Mouse (Mus musculus) cerebellum, adult 2 months (tissue): Measurements from ENCODE around the gene Trpc7. TPM values are rescaled to one million over a fixed set of nuclear protein-coding genes. Genes with fewer than 3 reads are reported as not detected.
A peak's percentile ranks its signal among the peaks of the same experiment; 100 is the strongest.

ENCODE experiments used
- DNase-seq, 2 experiments: peaks; one replicate each; pipeline ENCODE4 v3.0.0; 2021
- H3K27ac ChIP-seq: fragments of 200-500 bp; 2 replicates; pipeline ENCODE4 v1.5.1; 2012; ENCODE audit warnings: low read length, control low read depth, inconsistent platforms; ENCODE audit not compliant: insufficient read depth
- H3K27me3 ChIP-seq: fragments of 200-500 bp; 2 replicates; pipeline ENCODE4 v1.6.1; 2012; ENCODE audit warnings: inconsistent platforms, mild to moderate bottlenecking, low read length, moderate library complexity; ENCODE audit not compliant: control insufficient read depth, insufficient read depth
- H3K4me1 ChIP-seq: fragments of 200-500 bp; 2 replicates; pipeline ENCODE4 v1.6.1; 2011; ENCODE audit warnings: low read length; ENCODE audit not compliant: control insufficient read depth, insufficient read depth
- H3K4me3 ChIP-seq: fragments of 200-500 bp; replicated peaks from 2 replicates; pipeline ENCODE3; 2011; ENCODE audit warnings: mild to moderate bottlenecking, low read depth, low read length, control low read depth; ENCODE audit not compliant: insufficient read depth
- CTCF ChIP-seq: fragments of 200-500 bp; IDR thresholded peaks from 2 replicates; pipeline ENCODE4 v1.5.1; 2011; ENCODE audit warnings: low read depth, mild to moderate bottlenecking, control low read depth, low read length, moderate library complexity, borderline replicate concordance; ENCODE audit not compliant: insufficient read depth
- POLR2A ChIP-seq: fragments of 200-500 bp; IDR thresholded peaks from 2 replicates; pipeline ENCODE4 v1.6.1; 2011; ENCODE audit warnings: low read length, control low read depth, borderline replicate concordance; ENCODE audit not compliant: insufficient read depth
- WGBS: fragments of 180-500 bp; shearing (Covaris S2); methylation state at CpG from one replicate; pipeline ENCODE4 v1.1.7; 2018; 5-methylcytosine and 5-hydroxymethylcytosine counted together
- polyA plus RNA-seq: library from polyadenylated mRNA; depleted of rRNA; stranded (reverse); fragments of >200 nt; gene quantifications from 2 replicates; pipeline ENCODE4 v1.2.3, GENCODE M21; 2012

Gene Trpc7
- polyA plus RNA-seq, 1 experiment, result 3.3 TPM

DNA sequence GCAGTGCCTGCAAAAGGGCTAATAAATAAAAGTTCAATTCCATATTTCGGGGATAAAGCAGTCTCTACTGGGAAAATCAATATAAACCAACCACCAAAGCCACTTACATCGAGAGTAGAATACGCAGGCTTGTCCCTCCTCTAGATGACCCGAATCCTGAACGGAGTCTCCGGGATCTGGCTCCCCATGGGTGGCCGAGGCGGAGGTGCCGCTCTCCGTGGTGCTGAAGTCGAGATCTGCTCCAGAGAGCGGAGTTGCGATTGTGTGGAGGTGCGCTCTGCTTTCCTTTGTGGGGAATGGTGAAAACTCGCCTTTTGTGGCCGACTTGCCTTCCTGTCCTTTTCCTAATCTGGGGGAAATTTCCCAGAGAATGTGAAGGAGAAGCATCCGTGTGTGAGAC lies 407 bp downstream of the Trpc7 start:
- Histone ChIP-seq H3K27me3 (no peaks in the 10 kb centered on the region), H3K4me3 (peak overlapping the region; percentile 11), H3K27ac (no peak overlapping the region), H3K4me1 (no peaks in the 10 kb centered on the region)
- peak in 1 of 2 experiments; percentile 15 for DNase-seq
- no peak for TF ChIP-seq POLR2A
- WGBS, result 5% methylated on average over 17 of the region's 17 CpGs

DNA sequence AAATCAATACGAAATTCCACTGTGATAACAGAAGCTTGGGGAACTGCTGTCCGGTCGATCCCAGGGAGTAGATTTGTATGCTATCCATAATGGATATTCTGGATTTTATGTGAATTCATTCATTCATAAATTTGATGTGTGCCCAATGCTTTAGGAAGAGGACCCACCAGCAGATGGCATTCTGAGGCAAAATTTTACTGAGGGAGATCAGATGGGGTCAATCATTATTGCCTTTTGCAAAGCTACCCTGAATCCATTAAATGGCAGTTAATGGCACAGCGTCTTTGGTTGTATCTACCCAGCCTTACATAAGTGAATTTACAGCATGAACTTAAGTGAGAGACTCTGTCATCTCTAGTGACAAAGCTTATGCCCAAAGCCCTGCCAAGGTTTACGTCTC lies 1.2 kb downstream of the Trpc7 start:
- 70% methylated on average over 5 of the region's 5 CpGs for WGBS
- Histone ChIP-seq H3K4me3 (no peak overlapping the region), H3K4me1 (no peaks in the 10 kb centered on the region), H3K27ac (no peak overlapping the region), H3K27me3 (no peaks in the 10 kb centered on the region)
- TF ChIP-seq POLR2A (no peak), CTCF (no peak)
- peak in 1 of 2 experiments; percentile 10 for DNase-seq

DNA sequence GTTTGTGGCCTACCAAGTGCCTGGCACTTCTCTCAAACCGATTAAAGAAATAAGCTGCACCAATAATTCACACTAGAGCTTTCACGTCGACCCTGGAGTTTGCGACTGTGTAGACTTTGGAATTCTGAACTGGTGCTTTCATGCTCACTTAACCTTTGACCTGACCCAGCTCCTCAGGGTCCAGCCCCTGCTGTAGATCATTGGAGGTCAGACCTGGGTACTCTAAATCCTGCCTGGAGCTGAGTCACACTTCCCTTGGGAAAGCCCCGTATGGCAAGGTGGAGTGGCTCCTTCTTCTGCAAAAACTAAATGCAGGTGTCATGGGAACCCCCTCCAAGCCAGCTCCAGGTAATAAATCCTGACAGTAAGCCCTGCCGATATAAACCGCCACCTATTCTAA lies 5.9 kb downstream of the Trpc7 start:
- no peak for DNase-seq
- Histone ChIP-seq H3K4me1 (no peaks in the 10 kb centered on the region), H3K4me3 (no peak overlapping the region), H3K27ac (no peak overlapping the region), H3K27me3 (no peaks in the 10 kb centered on the region)
- 57% methylated on average over 7 of the region's 7 CpGs for WGBS
- no peak for TF ChIP-seq CTCF
- TF ChIP-seq POLR2A, result no peak

DNA sequence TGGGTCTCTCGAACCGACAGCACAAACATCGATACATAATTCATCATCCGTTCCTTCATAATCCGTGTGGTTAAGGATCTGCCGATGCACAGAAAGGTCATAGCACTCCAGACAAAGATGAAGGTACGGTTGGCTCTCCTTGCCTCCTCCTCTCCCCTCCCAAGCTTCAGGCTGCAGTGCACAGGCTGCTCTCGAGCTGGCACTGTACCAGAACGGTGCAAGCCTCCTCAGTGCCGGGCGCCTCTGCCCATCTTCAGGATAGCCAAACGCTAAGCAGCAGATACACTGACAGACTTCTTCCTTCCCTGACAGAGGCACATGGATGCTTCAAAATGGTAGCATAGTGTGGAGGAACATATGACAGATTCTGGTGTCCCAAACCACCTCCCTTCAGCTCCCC lies 12.9 kb downstream of the Trpc7 start:
- WGBS, result 45% methylated on average over 12 of the region's 12 CpGs
- peak in 1 of 2 experiments; percentile 8 for DNase-seq
- Histone ChIP-seq H3K27ac (no peak overlapping the region), H3K4me3 (no peak overlapping the region), H3K4me1 (no peaks in the 10 kb centered on the region), H3K27me3 (no peaks in the 10 kb centered on the region)
- TF ChIP-seq POLR2A (no peak), CTCF (no peak)

DNA sequence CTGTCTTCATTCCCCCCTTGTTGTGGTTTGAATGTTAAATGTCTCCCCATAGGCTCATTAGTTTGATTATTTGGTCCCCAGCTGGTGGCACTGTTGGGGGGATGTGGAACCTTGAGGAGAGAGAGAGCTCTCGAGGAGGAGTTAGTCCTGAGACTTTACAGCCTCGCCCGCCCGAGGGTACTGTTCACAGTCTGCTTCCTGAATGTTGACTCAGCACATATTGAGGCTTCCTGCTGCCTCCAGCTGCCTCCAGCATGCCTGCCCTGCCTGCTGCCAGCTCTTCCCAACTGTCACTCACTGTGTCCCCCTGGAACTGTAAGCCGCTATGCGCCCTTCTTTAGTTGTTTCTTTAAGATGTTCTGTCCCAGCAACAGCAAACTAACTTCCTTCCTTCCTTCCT lies 31.2 kb downstream of the Trpc7 start:
- 73% methylated on average over 6 of the region's 6 CpGs for WGBS
- no peak for DNase-seq
- no peak for TF ChIP-seq CTCF
- TF ChIP-seq POLR2A, result no peak
- Histone ChIP-seq H3K27ac (no peak overlapping the region), H3K27me3 (no peaks in the 10 kb centered on the region), H3K4me1 (no peaks in the 10 kb centered on the region), H3K4me3 (no peak overlapping the region)

DNA sequence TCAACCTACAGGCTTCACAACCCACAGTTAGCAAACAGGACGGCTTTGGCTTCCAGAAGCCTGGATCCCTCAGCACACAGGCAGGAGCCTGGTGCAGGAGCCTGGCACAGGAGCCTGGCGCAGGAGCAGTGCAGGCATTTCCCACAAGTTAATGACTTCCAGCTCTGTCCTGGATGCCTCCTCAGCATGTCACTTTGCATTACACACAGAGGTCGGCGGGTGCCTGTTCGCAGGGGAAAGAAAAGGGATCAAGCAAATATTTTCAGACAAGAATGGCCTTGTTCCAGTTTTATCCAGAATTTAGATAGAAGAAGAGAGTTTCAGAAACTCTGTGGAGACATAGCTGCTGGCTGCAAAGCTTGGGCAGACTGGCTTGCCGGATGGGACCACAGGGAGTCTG lies 33.8 kb downstream of the Trpc7 start:
- WGBS, result 10% methylated on average over 6 of the region's 6 CpGs
- TF ChIP-seq POLR2A (no peak), CTCF (no peak)
- H3K4me3 ChIP-seq, result no peak overlapping the region
- no peak overlapping the region for H3K27ac ChIP-seq
- no peak for DNase-seq
- no peaks in the 10 kb centered on the region for H3K4me1 ChIP-seq
- no peaks in the 10 kb centered on the region for H3K27me3 ChIP-seq

DNA sequence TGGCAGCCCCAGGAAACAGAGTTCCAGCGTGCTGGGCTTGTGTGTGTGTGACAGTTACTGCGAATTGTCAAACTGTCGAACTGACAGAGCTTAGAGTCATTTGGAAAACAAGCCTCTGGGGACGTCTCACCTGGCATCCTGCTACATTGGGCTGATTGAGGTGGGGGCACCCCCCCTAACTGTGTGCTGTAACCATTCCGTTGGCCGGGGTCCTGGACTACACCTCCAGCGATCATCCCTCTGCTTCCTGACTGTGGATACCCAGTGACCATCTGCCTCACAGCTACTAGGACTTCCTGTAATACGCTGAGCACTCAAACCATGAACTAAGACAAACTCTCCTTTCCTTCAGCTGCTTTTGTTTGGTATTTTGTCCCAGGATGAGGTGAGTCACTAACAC lies 41.3 kb downstream of the Trpc7 start:
- Histone ChIP-seq H3K27me3 (no peaks in the 10 kb centered on the region), H3K27ac (no peak overlapping the region), H3K4me1 (peaks cover 4% of the 10 kb centered on the region), H3K4me3 (no peak overlapping the region)
- TF ChIP-seq CTCF (no peak), POLR2A (no peak)
- WGBS, result 56% methylated on average over 8 of the region's 8 CpGs
- DNase-seq, result no peak

DNA sequence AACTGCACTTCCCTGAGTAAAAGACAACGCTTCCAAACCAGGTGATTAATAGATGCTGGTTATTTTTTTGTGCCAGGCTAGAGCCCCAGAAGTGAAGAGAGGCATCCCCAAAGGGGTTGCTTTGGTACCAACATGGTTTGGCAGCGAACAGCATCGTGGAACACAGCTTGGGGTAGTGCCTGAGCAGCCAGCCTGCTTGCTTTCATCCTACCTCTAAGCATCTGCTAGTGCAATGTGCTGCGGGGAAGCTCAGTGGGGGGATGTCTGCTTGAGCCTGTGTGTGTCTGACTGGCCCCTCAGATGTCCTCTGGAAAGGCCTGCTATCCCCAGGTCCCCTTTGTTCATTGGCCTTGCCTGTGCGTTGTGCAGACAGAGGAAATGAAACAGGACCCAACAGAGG lies 42.4 kb downstream of the Trpc7 start:
- Histone ChIP-seq H3K27me3 (no peaks in the 10 kb centered on the region), H3K4me1 (peaks cover 4% of the 10 kb centered on the region), H3K27ac (no peak overlapping the region), H3K4me3 (no peak overlapping the region)
- WGBS, result 17% methylated on average over 5 of the region's 5 CpGs
- TF ChIP-seq POLR2A, result no peak
- TF ChIP-seq CTCF, result no peak
- peak in 1 of 2 experiments; percentile 8 for DNase-seq

DNA sequence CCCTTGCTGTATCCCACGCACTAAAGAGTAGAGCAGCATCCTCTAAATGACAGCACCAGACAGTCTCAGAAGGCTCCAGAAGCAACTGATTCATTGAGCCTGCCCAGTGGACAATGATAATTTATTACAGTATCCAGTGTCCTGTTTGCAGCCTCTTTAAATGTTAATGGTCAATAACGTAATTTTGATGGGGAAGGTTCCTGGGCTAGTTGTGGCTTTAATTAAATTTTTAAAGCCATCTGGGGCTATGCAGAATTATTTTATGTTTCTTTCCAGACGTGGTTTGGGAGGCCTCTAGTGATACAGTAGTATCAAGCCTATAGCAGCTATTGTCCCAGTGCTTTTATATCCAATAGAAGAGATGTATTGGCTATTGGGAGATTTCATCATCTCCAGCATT lies 49.9 kb downstream of the Trpc7 start:
- no peak overlapping the region for H3K4me3 ChIP-seq
- WGBS, result 87% methylated on average over 3 of the region's 3 CpGs
- H3K27ac ChIP-seq, result no peak overlapping the region
- no peaks in the 10 kb centered on the region for H3K27me3 ChIP-seq
- H3K4me1 ChIP-seq, result no peaks in the 10 kb centered on the region
- TF ChIP-seq POLR2A (no peak), CTCF (no peak)
- DNase-seq, result no peak
